Mouse (Mus musculus): Measurements from ENCODE around the gene Tmem109.

DNA sequence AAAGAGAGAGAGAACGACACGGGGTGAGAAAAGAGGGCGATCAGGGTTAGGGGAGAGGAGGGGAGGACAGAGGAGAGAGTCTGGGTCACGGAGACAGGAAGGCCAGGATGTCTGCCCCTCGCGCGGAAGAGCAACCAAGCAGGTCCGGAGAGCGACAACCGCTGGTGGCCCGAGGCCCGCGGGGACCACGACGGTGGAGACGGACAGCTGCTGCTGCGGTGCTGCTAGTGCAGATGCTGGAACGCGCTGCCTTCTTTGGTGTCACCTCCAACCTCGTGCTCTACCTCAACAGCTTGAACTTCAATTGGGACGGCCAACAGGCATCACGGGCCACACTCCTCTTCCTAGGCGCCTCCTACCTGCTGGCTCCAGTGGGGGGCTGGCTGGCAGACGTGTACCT, 38.9 kb downstream of the Tmem109 start:
- TF ChIP-seq CTCF (IDR thresholded peaks at IDR 0.05; ENCODE audit: insufficient read depth, low read length) (no peak), POLR2A (IDR thresholded peaks at IDR 0.05; ENCODE audit: borderline replicate concordance, extremely low read depth, low read depth, low read length) (no peak)

Data from lung, adult 2 months (tissue).